Mouse (Mus musculus) myocyte (in vitro differentiated cells): ENCODE measurements around the gene Olfr923.

Experiments
- MYOG ChIP-seq, 3 experiments: IDR thresholded peaks; one replicate each; pipeline ENCODE4 v1.6.1; 2011; ENCODE audit warnings: control low read depth in 2 of 3, low read depth in 2 of 3, mild to moderate bottlenecking in 2 of 3; ENCODE audit not compliant: insufficient read length in 2 of 3, control insufficient read depth in 1 of 3, insufficient read depth in 1 of 3
- TCF12 ChIP-seq: IDR thresholded peaks from one replicate; pipeline ENCODE4 v1.6.1; 2011; ENCODE audit warnings: mild to moderate bottlenecking, control low read depth; ENCODE audit not compliant: poor library complexity, insufficient read depth, severe bottlenecking

GRCm38 (mm10) chr9:38876826-38877225, 50.5 kb downstream of the Olfr923 start, which contains the start of gene Olfr926:
- TF ChIP-seq MYOG (IDR thresholded peaks at IDR 0.05; ENCODE audit: control insufficient read depth in 1 of 3, insufficient read depth in 1 of 3, insufficient read length in 2 of 3, low read depth in 2 of 3): no peak
- no peak for TF ChIP-seq TCF12
